Mouse (Mus musculus) forebrain, embryonic 12.5 days (tissue): Measurements from ENCODE around the gene Rsu1. TPM values are rescaled to one million over a fixed set of nuclear protein-coding genes. Genes with fewer than 3 reads are reported as not detected.

Experiments
- ATAC-seq: fragments of 200-750 bp; cut with Nextera tagmentation; 2 replicates; pipeline ENCODE4 v1.8.0; 2017; ENCODE audit warnings: moderate TSS enrichment; ENCODE audit not compliant: low FRiP score
- H3K27ac ChIP-seq: fragments of 300-500 bp; sonication (generic); 2 replicates; pipeline ENCODE4 v1.5.1; 2016; ENCODE audit warnings: mild to moderate bottlenecking
- H3K27me3 ChIP-seq: fragments of 300-500 bp; sonication (generic); 2 replicates; pipeline ENCODE4 v1.6.1; 2016; ENCODE audit warnings: mild to moderate bottlenecking
- H3K36me3 ChIP-seq: fragments of 300-500 bp; sonication (generic); replicated peaks from 2 replicates; pipeline ENCODE4 v1.6.1; 2016; ENCODE audit warnings: mild to moderate bottlenecking
- H3K4me1 ChIP-seq: fragments of 300-500 bp; sonication (generic); 2 replicates; pipeline ENCODE4 v1.6.1; 2016
- H3K4me2 ChIP-seq: fragments of 300-500 bp; sonication (generic); 2 replicates; pipeline ENCODE4 v1.6.1; 2016; ENCODE audit warnings: mild to moderate bottlenecking, moderate library complexity
- H3K4me3 ChIP-seq: fragments of 300-500 bp; sonication (generic); replicated peaks from 2 replicates; pipeline ENCODE4 v1.5.1; 2016; ENCODE audit warnings: mild to moderate bottlenecking
- H3K9ac ChIP-seq: fragments of 300-500 bp; sonication (generic); 2 replicates; pipeline ENCODE4 v1.6.1; 2016; ENCODE audit warnings: mild to moderate bottlenecking
- H3K9me3 ChIP-seq: fragments of 300-500 bp; sonication (generic); 2 replicates; pipeline ENCODE4 v1.6.1; 2016
- WGBS: fragments of 180-500 bp; shearing (Covaris S2); methylation state at CpG from one replicate; pipeline ENCODE4 v1.1.7; 2016; 5-methylcytosine and 5-hydroxymethylcytosine counted together
- polyA plus RNA-seq: library from polyadenylated mRNA; unstranded; fragments of >200 nt; fragmentation: Nextera tagmentation; extraction: Ambion mirVana; gene quantifications from 2 replicates; pipeline ENCODE4 v1.2.1, GENCODE M21; 2016

The Rsu1 gene
- polyA plus RNA-seq, 1 experiment from 2014 or later: 65.0 TPM

GRCm38 (mm10) chr2:13088266-13088665 is 182.9 kb downstream of the Rsu1 start:
- Histone ChIP-seq H3K4me3 (no peak overlapping the region), H3K9ac (no peak overlapping the region), H3K36me3 (no peaks in the 10 kb centered on the region), H3K27ac (no peak overlapping the region), H3K9me3 (no peaks in the 10 kb centered on the region), H3K27me3 (no peaks in the 10 kb centered on the region), H3K4me2 (no peak overlapping the region), H3K4me1 (no peaks in the 10 kb centered on the region)
- 74% methylated on average over 4 of the region's 4 CpGs for WGBS
- no peak for ATAC-seq

GRCm38 (mm10) chr2:13087811-13088210 is 183.4 kb downstream of the Rsu1 start:
- Histone ChIP-seq H3K36me3 (no peaks in the 10 kb centered on the region), H3K27ac (no peak overlapping the region), H3K27me3 (no peaks in the 10 kb centered on the region), H3K4me3 (no peak overlapping the region), H3K4me1 (no peaks in the 10 kb centered on the region), H3K4me2 (no peak overlapping the region), H3K9ac (no peak overlapping the region), H3K9me3 (no peaks in the 10 kb centered on the region)
- WGBS: 91% methylated on average over 2 of the region's 2 CpGs
- no peak for ATAC-seq

- no peak for ATAC-seq
- Histone ChIP-seq H3K27ac (no peak overlapping the region), H3K4me1 (peaks cover under 1% of the 10 kb centered on the region; the same call in 1 of the 2 replicates), H3K36me3 (no peaks in the 10 kb centered on the region), H3K27me3 (no peaks in the 10 kb centered on the region), H3K9ac (no peak overlapping the region), H3K4me3 (no peak overlapping the region), H3K9me3 (no peaks in the 10 kb centered on the region), H3K4me2 (no peak overlapping the region)
- 30% methylated on average over 5 of the region's 5 CpGs for WGBS
These were observed 187.0 kb downstream of the Rsu1 start for GRCm38 (mm10) chr2:13084223-13084622.

GRCm38 (mm10) chr2:13080476-13080875 is 190.7 kb downstream of the Rsu1 start:
- 71% methylated on average over 2 of the region's 2 CpGs for WGBS

GRCm38 (mm10) chr2:13072243-13072642 is 199.0 kb downstream of the Rsu1 start:
- Histone ChIP-seq H3K4me1 (peaks cover 8% of the 10 kb centered on the region), H3K4me3 (no peak overlapping the region), H3K9ac (no peak overlapping the region), H3K27ac (no peak overlapping the region), H3K36me3 (no peaks in the 10 kb centered on the region), H3K27me3 (no peaks in the 10 kb centered on the region), H3K4me2 (no peak overlapping the region), H3K9me3 (no peaks in the 10 kb centered on the region)
- ATAC-seq: no peak

More at GRCm38 (mm10) chr2:13080476-13080875, 190.7 kb downstream of the Rsu1 start:
- H3K4me1 ChIP-seq: peaks cover 3% of the 10 kb centered on the region; the same call in 1 of the 2 replicates
- ATAC-seq: no peak
- H3K9me3 ChIP-seq: no peaks in the 10 kb centered on the region
- no peak overlapping the region for H3K9ac ChIP-seq
- no peaks in the 10 kb centered on the region for H3K27me3 ChIP-seq
- no peak overlapping the region for H3K4me3 ChIP-seq
- no peak overlapping the region for H3K4me2 ChIP-seq
- H3K27ac ChIP-seq: no peak overlapping the region
- H3K36me3 ChIP-seq: no peaks in the 10 kb centered on the region

GRCm38 (mm10) chr2:13060426-13061170 is 210.6 kb downstream of the Rsu1 start:
- Histone ChIP-seq H3K27ac (no peak overlapping the region), H3K4me1 (no peaks in the 10 kb centered on the region), H3K9ac (no peak overlapping the region), H3K36me3 (no peaks in the 10 kb centered on the region), H3K27me3 (no peaks in the 10 kb centered on the region), H3K9me3 (no peaks in the 10 kb centered on the region), H3K4me2 (no peak overlapping the region), H3K4me3 (no peak overlapping the region)
- WGBS: 87% methylated on average over 5 of the region's 5 CpGs
- no peak for ATAC-seq

- no peaks in the 10 kb centered on the region for H3K27me3 ChIP-seq
These were observed 222.6 kb downstream of the Rsu1 start for GRCm38 (mm10) chr2:13048649-13049048.

GRCm38 (mm10) chr2:13044555-13044954 is 226.7 kb downstream of the Rsu1 start:
- no peaks in the 10 kb centered on the region for H3K36me3 ChIP-seq
- H3K4me3 ChIP-seq: no peak overlapping the region
- no peak for ATAC-seq
- no peaks in the 10 kb centered on the region for H3K9me3 ChIP-seq
- H3K9ac ChIP-seq: no peak overlapping the region
- no peaks in the 10 kb centered on the region for H3K4me1 ChIP-seq
- no peak overlapping the region for H3K27ac ChIP-seq
- H3K4me2 ChIP-seq: no peak overlapping the region
- H3K27me3 ChIP-seq: no peaks in the 10 kb centered on the region
- 88% methylated on average over 4 of the region's 4 CpGs for WGBS

More at GRCm38 (mm10) chr2:13048649-13049048, 222.6 kb downstream of the Rsu1 start:
- no peak for ATAC-seq
- no peak overlapping the region for H3K4me3 ChIP-seq
- H3K36me3 ChIP-seq: no peaks in the 10 kb centered on the region
- no peaks in the 10 kb centered on the region for H3K4me1 ChIP-seq
- whole genome bisulfite sequencing: 89% methylated on average over 6 of the region's 6 CpGs
- no peak overlapping the region for H3K27ac ChIP-seq
- no peak overlapping the region for H3K4me2 ChIP-seq
- H3K9ac ChIP-seq: no peak overlapping the region
- H3K9me3 ChIP-seq: no peaks in the 10 kb centered on the region

GRCm38 (mm10) chr2:13039785-13040184 is 231.4 kb downstream of the Rsu1 start:
- Histone ChIP-seq H3K4me1 (no peaks in the 10 kb centered on the region), H3K9me3 (no peaks in the 10 kb centered on the region), H3K4me3 (no peak overlapping the region), H3K27me3 (no peaks in the 10 kb centered on the region), H3K27ac (no peak overlapping the region), H3K9ac (no peak overlapping the region), H3K36me3 (no peaks in the 10 kb centered on the region), H3K4me2 (no peak overlapping the region)
- WGBS: 87% methylated on average over 4 of the region's 4 CpGs
- ATAC-seq: no peak

- no peaks in the 10 kb centered on the region for H3K27me3 ChIP-seq
- H3K36me3 ChIP-seq: no peaks in the 10 kb centered on the region
- no peaks in the 10 kb centered on the region for H3K9me3 ChIP-seq
- H3K4me2 ChIP-seq: no peak overlapping the region
- no peak for ATAC-seq
- no peak overlapping the region for H3K9ac ChIP-seq
- WGBS: 84% methylated on average over 3 of the region's 3 CpGs
- H3K4me1 ChIP-seq: no peaks in the 10 kb centered on the region
- no peak overlapping the region for H3K4me3 ChIP-seq
- H3K27ac ChIP-seq: no peak overlapping the region
These were observed 232.4 kb downstream of the Rsu1 start for GRCm38 (mm10) chr2:13038772-13039171.

Other genes with a start within 250 kb of the Rsu1 start
- 0.27 and 0.31 TPM in 2 replicates for gene Cubn, start 220.4 kb upstream of the Rsu1 start, polyA plus RNA-seq